7 mouse cellular contexts compared by ENCODE assay signal in the genomic region with DNA sequence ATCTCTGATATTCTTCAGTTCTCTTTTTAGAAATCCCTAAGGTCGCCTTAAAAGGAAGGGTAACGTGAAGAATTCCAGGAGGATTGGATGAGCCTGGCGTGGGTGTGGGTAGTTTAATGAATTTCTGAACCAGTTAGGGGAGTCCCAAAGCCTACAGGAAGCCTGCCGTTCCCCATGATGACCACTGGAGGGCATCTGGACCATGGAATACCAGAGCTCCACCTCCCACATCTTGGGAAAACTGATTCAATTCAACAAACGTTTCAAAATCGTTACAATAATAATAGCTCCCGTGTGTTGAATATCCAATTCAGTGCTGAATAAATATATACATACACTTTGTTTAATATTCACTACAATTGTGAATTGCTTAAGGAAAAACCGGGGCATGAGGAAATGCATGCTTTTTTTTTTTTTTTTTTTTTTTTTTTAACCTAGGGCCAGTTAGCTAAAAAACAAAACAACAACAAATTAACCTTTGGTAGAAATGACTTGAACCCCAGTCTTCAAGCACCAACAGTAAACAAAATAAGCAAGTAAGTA. TPM values are rescaled to one million over a fixed set of nuclear protein-coding genes. Genes with fewer than 3 reads are reported as not detected.
DNase-seq lines count a peak whose midpoint lies in the region; ATAC-seq and TF ChIP-seq lines count a peak whose summit lies in the region.

No protein-coding gene starts in this region.

- TF ChIP-seq CTCF in ES-Bruce4 (IDR thresholded peaks at IDR 0.05; ENCODE audit: low read depth, low read length), result peak; percentile 81
- peak; percentile 92 for TF ChIP-seq CTCF in lung, postnatal 0 days (IDR thresholded peaks at IDR 0.05)

- H3K9ac ChIP-seq in ES-Bruce4 (ENCODE audit: low read depth, poor library complexity, severe bottlenecking), result no peak overlapping the region
- no peak overlapping the region for H3K9ac ChIP-seq in forebrain, embryonic 14.5 days (ENCODE audit: low read length)
- H3K9ac ChIP-seq in lung, postnatal 0 days (replicated peaks; ENCODE audit: low read depth), result no peak overlapping the region

- no peaks in the 10 kb centered on the region for H3K36me3 ChIP-seq in ES-Bruce4 (ENCODE audit: control insufficient read depth, insufficient read depth, low read length, poor library complexity, severe bottlenecking)
- H3K36me3 ChIP-seq in forebrain, embryonic 14.5 days (ENCODE audit: control insufficient read depth, insufficient read depth, low read length), result no peaks in the 10 kb centered on the region
- no peaks in the 10 kb centered on the region for H3K36me3 ChIP-seq in lung, postnatal 0 days (ENCODE audit: insufficient read depth, low read length)

- no peak for TF ChIP-seq EP300 in ES-Bruce4 (IDR thresholded peaks at IDR 0.05; ENCODE audit: insufficient read depth, low read depth, low read length)
- no peak for TF ChIP-seq EP300 in lung, postnatal 0 days (IDR thresholded peaks at IDR 0.05)

- TF ChIP-seq POLR2A in ES-Bruce4 (IDR thresholded peaks at IDR 0.05; ENCODE audit: insufficient read depth, low read length), result no peak

- no peak overlapping the region for H3K4me2 ChIP-seq in forebrain, embryonic 14.5 days (ENCODE audit: low read length)
- H3K4me2 ChIP-seq in lung, postnatal 0 days (replicated peaks; ENCODE audit: low read depth, low read length), result no peak overlapping the region

- H3K4me3 ChIP-seq in ES-Bruce4 (ENCODE audit: low read depth, low read length), result no peak overlapping the region
- no peak overlapping the region for H3K4me3 ChIP-seq in forebrain, embryonic 14.5 days (ENCODE audit: low read depth, low read length)
- no peak overlapping the region for H3K4me3 ChIP-seq in lung, postnatal 0 days (ENCODE audit: low read depth, low read length)

- H3K9me3 ChIP-seq in ES-Bruce4 (replicated peaks; ENCODE audit: control insufficient read depth, insufficient read depth, low read length, poor library complexity, severe bottlenecking), result no peaks in the 10 kb centered on the region
- H3K9me3 ChIP-seq in forebrain, embryonic 14.5 days (replicated peaks; ENCODE audit: control insufficient read depth, low read length), result no peaks in the 10 kb centered on the region
- no peaks in the 10 kb centered on the region for H3K9me3 ChIP-seq in lung, postnatal 0 days (ENCODE audit: low read length)

- DNase-seq in B cell, adult 2 months, result peak; percentile 31 to 40
- peak; percentile 69 for DNase-seq in cerebellum, adult 11 months
- DNase-seq in forebrain, embryonic 14.5 days (ENCODE audit: low spot score), result peak; percentile 93
- DNase-seq in kidney, postnatal 25 days, result peak; percentile 64
- DNase-seq in lung, postnatal 0 days (ENCODE audit: low spot score), result peak; percentile 83
- DNase-seq in right cerebral cortex, postnatal 10 days (ENCODE audit: low spot score in 2 of 2), result peak; percentile 87

- under 1% methylated on average over 8 of the region's 8 CpGs for WGBS in forebrain, embryonic 14.5 days
- WGBS in lung, postnatal 0 days, result under 1% methylated on average over 8 of the region's 8 CpGs

- no peaks in the 10 kb centered on the region for H3K27me3 ChIP-seq in ES-Bruce4 (ENCODE audit: control insufficient read depth, insufficient read depth, low read length, poor library complexity, severe bottlenecking)
- H3K27me3 ChIP-seq in forebrain, embryonic 14.5 days (replicated peaks; ENCODE audit: control insufficient read depth, insufficient read depth, low read length), result no peaks in the 10 kb centered on the region
- H3K27me3 ChIP-seq in lung, postnatal 0 days (replicated peaks; ENCODE audit: insufficient read depth, low read length), result no peaks in the 10 kb centered on the region

- no peak overlapping the region for H3K27ac ChIP-seq in ES-Bruce4 (ENCODE audit: insufficient read depth, low read length)
- H3K27ac ChIP-seq in forebrain, embryonic 14.5 days (ENCODE audit: low read depth, low read length), result no peak overlapping the region
- H3K27ac ChIP-seq in lung, postnatal 0 days (ENCODE audit: low read length), result no peak overlapping the region

- 0 out of 2 replicates have a peak, but pooled peaks have one; percentile 60 for ATAC-seq in forebrain, embryonic 14.5 days
- 0 out of 2 replicates have a peak, but pooled peaks have one; percentile 29 for ATAC-seq in lung, postnatal 0 days

- H3K4me1 ChIP-seq in ES-Bruce4 (ENCODE audit: control insufficient read depth, insufficient read depth, low read length), result peaks cover 3% of the 10 kb centered on the region
- H3K4me1 ChIP-seq in forebrain, embryonic 14.5 days (ENCODE audit: control insufficient read depth, insufficient read depth, low read length), result peaks cover 7% of the 10 kb centered on the region; the same call in 1 of the 2 replicates
- H3K4me1 ChIP-seq in lung, postnatal 0 days (ENCODE audit: insufficient read depth, low read depth, low read length), result peaks cover 6% of the 10 kb centered on the region

RNA-seq across cellular contexts. Expression of a gene that starts 17.2 kb away (rescaled TPM):
- 18.2 and 23.3 TPM in 2 replicates for polyA plus RNA-seq in ES-Bruce4 (2011; ENCODE audit: insufficient read depth, insufficient read length, low read depth, missing spikeins)
- 1.3 and 1.4 TPM in 2 replicates for polyA plus RNA-seq in forebrain, embryonic 14.5 days (2014; fragmentation: Nextera tagmentation; extraction: Ambion mirVana)
- polyA plus RNA-seq in lung, postnatal 0 days (2015; fragmentation: Nextera tagmentation; extraction: Ambion mirVana), result 59.4 and 67.3 TPM in 2 replicates

RNA-seq across cellular contexts. Expression of a gene that starts 25.2 kb away (rescaled TPM):
- polyA plus RNA-seq in ES-Bruce4 (2011; ENCODE audit: insufficient read depth, insufficient read length, low read depth, missing spikeins), result 104 and 105 TPM in 2 replicates
- 160 and 178 TPM in 2 replicates for polyA plus RNA-seq in forebrain, embryonic 14.5 days (2014; fragmentation: Nextera tagmentation; extraction: Ambion mirVana)
- 109 TPM in 2 replicates for polyA plus RNA-seq in lung, postnatal 0 days (2015; fragmentation: Nextera tagmentation; extraction: Ambion mirVana)

RNA-seq across cellular contexts. Expression of a gene that starts 32.2 kb away (rescaled TPM):
- 18.0 and 19.8 TPM in 2 replicates for polyA plus RNA-seq in ES-Bruce4 (2011; ENCODE audit: insufficient read depth, insufficient read length, low read depth, missing spikeins)
- polyA plus RNA-seq in forebrain, embryonic 14.5 days (2014; fragmentation: Nextera tagmentation; extraction: Ambion mirVana), result 8.3 and 8.8 TPM in 2 replicates
- 15.4 and 16.4 TPM in 2 replicates for polyA plus RNA-seq in lung, postnatal 0 days (2015; fragmentation: Nextera tagmentation; extraction: Ambion mirVana)

Comparison
In these comparisons a context has a peak if more than half of its experiments do, and no peak if none do; other contexts are left out.
1. DNase-seq: peak in every context shown above with its lines; median percentile 93 in forebrain, embryonic 14.5 days; 87 in right cerebral cortex, postnatal 10 days; 83 in lung, postnatal 0 days; 69 in cerebellum, adult 11 months; 64 in kidney, postnatal 25 days; 36 in B cell, adult 2 months.